8 mouse cellular contexts compared by ENCODE assay signal in genomic region chr11:120304886-120305534, GRCm38 (mm10). TPM values are rescaled to one million over a fixed set of nuclear protein-coding genes. Genes with fewer than 3 reads are reported as not detected.
DNase-seq lines count a peak whose midpoint lies in the region; ATAC-seq lines count a peak whose summit lies in the region.

No protein-coding gene starts in this region.

- peak overlapping the region; percentile 64 for H3K4me3 ChIP-seq in intestine, embryonic 16.5 days (ENCODE audit: low read length)
- H3K4me3 ChIP-seq in limb, embryonic 10.5 days = peak overlapping the region; percentile 65
- peak overlapping the region; percentile 50 for H3K4me3 ChIP-seq in midbrain, embryonic 12.5 days

- H3K9me3 ChIP-seq in intestine, embryonic 16.5 days (ENCODE audit: control insufficient read depth, low read length) = no peaks in the 10 kb centered on the region
- H3K9me3 ChIP-seq in limb, embryonic 10.5 days (replicated peaks) = no peaks in the 10 kb centered on the region
- H3K9me3 ChIP-seq in midbrain, embryonic 12.5 days = no peaks in the 10 kb centered on the region

- peak; percentile 94 for ATAC-seq in intestine, embryonic 16.5 days
- peak; percentile 94 for ATAC-seq in midbrain, embryonic 12.5 days (ENCODE audit: low FRiP score, low read depth)

- peak overlapping the region; percentile 76 for H3K9ac ChIP-seq in intestine, embryonic 16.5 days (ENCODE audit: low read depth, low read length)
- peak overlapping the region; percentile 64 for H3K9ac ChIP-seq in midbrain, embryonic 12.5 days (replicated peaks)

- peak overlapping the region; percentile 73 for H3K27ac ChIP-seq in intestine, embryonic 16.5 days (ENCODE audit: low read length)
- peak overlapping the region; percentile 98 for H3K27ac ChIP-seq in limb, embryonic 10.5 days
- peak overlapping the region; percentile 89 for H3K27ac ChIP-seq in midbrain, embryonic 12.5 days (replicated peaks)

- peaks cover 30% of the 10 kb centered on the region for H3K4me1 ChIP-seq in intestine, embryonic 16.5 days (ENCODE audit: control insufficient read depth, insufficient read depth, low read length)
- H3K4me1 ChIP-seq in limb, embryonic 10.5 days = peaks cover 69% of the 10 kb centered on the region
- peaks cover 45% of the 10 kb centered on the region for H3K4me1 ChIP-seq in midbrain, embryonic 12.5 days

- peak; percentile 81 for DNase-seq in layer of hippocampus, adult 11-12 months (ENCODE audit: low spot score)
- no peak for DNase-seq in layer of hippocampus, adult 9-10 months (ENCODE audit: low spot score)
- peak; percentile 100 for DNase-seq in embryo, embryonic 9.5 days (ENCODE audit: extremely low spot score)
- DNase-seq in gastrocnemius, postnatal 4 days (ENCODE audit: low spot score in 2 of 2) = peak; percentile 63 to 86
- DNase-seq in limb, embryonic 10.5 days (ENCODE audit: low spot score) = peak; percentile 99
- peak; percentile 97 for DNase-seq in skeletal muscle tissue, adult 2 months (ENCODE audit: low read depth, low spot score)

- peak overlapping the region; percentile 98 for H3K4me2 ChIP-seq in intestine, embryonic 16.5 days (ENCODE audit: low read depth, low read length)
- peak overlapping the region; percentile 78 for H3K4me2 ChIP-seq in midbrain, embryonic 12.5 days (replicated peaks)

- no peaks in the 10 kb centered on the region; the same call in 1 of the 2 replicates for H3K27me3 ChIP-seq in intestine, embryonic 16.5 days (replicated peaks; ENCODE audit: control insufficient read depth, insufficient read depth, low read length)
- H3K27me3 ChIP-seq in limb, embryonic 10.5 days (ENCODE audit: low read depth, poor library complexity, severe bottlenecking) = peaks cover 7% of the 10 kb centered on the region; the same call in 1 of the 2 replicates
- H3K27me3 ChIP-seq in midbrain, embryonic 12.5 days = peaks cover 40% of the 10 kb centered on the region

- WGBS in intestine, embryonic 16.5 days = under 1% methylated on average over 50 of the region's 53 CpGs
- 2% methylated on average over 53 of the region's 53 CpGs for WGBS in limb, embryonic 10.5 days
- under 1% methylated on average over 53 of the region's 53 CpGs for WGBS in midbrain, embryonic 12.5 days

- H3K36me3 ChIP-seq in intestine, embryonic 16.5 days (ENCODE audit: control insufficient read depth, insufficient read depth, low read length) = no peaks in the 10 kb centered on the region
- H3K36me3 ChIP-seq in limb, embryonic 10.5 days = no peaks in the 10 kb centered on the region
- no peaks in the 10 kb centered on the region for H3K36me3 ChIP-seq in midbrain, embryonic 12.5 days

RNA-seq across cellular contexts. Expression of gene Actg1, which starts 43.3 kb away (rescaled TPM):
- total RNA-seq in gastrocnemius, postnatal 4 days (2021) = 100 to 1,000 TPM; 861 to 883 TPM
- 2,886 and 2,944 TPM in 2 replicates for polyA plus RNA-seq in intestine, embryonic 16.5 days (2015; fragmentation: Nextera tagmentation; extraction: Ambion mirVana)
- polyA plus RNA-seq in limb, embryonic 10.5 days (2016; fragmentation: Nextera tagmentation; extraction: Ambion mirVana) = 3,099 and 3,197 TPM in 2 replicates
- polyA plus RNA-seq in midbrain, embryonic 12.5 days (2016; fragmentation: Nextera tagmentation; extraction: Ambion mirVana) = 3,175 and 3,231 TPM in 2 replicates

RNA-seq across cellular contexts. Expression of gene Fscn2, which starts 56.3 kb away (rescaled TPM):
- total RNA-seq in gastrocnemius, postnatal 4 days (2021) = under 1 TPM; 0.52 to 0.98 TPM
- 0.55 TPM in 1 of 2 replicates, not detected in the other for polyA plus RNA-seq in intestine, embryonic 16.5 days (2015; fragmentation: Nextera tagmentation; extraction: Ambion mirVana)
- polyA plus RNA-seq in limb, embryonic 10.5 days (2016; fragmentation: Nextera tagmentation; extraction: Ambion mirVana) = 0.35 and 0.74 TPM in 2 replicates
- 1.4 and 1.5 TPM in 2 replicates for polyA plus RNA-seq in midbrain, embryonic 12.5 days (2016; fragmentation: Nextera tagmentation; extraction: Ambion mirVana)
